Comparison of ENCODE assay signal across 25 mouse cellular contexts in genomic region chr2:35994303-35994702, GRCm38 (mm10). TPM values are rescaled to one million over a fixed set of nuclear protein-coding genes. Genes with fewer than 3 reads are reported as not detected.
DNase-seq lines count a peak whose midpoint lies in the region; ATAC-seq lines count a peak whose summit lies in the region.
"Had no signal": no experiment of that assay in that cellular context is flagged by ENCODE, and none has a peak within 500 bp of the region (broad histone marks: within the 10 kb centered on the region; RNA-seq: fewer than 3 reads in every experiment).

No protein-coding gene starts in this region.

- no peaks in the 10 kb centered on the region for H3K9me3 ChIP-seq in heart, embryonic 13.5 days
- H3K9me3 ChIP-seq: embryonic facial prominence, embryonic 10.5 days; forebrain, embryonic 13.5 days; hindbrain, embryonic 10.5 days; limb, embryonic 13.5 days; midbrain, embryonic 10.5 days had no signal

- intact Hi-C loops in heart, postnatal 36 days (cut with DNase I) = no loop called here

- no peak overlapping the region for H3K4me2 ChIP-seq in heart, embryonic 13.5 days
- H3K4me2 ChIP-seq: forebrain, embryonic 13.5 days; limb, embryonic 13.5 days had no signal

- ATAC-seq in heart, embryonic 13.5 days (ENCODE audit: extremely low read depth, insufficient number of reproducible peaks, low FRiP score, low TSS enrichment) = no peak
- ATAC-seq in megakaryocyte, adult 5-6 weeks (ENCODE audit: poor library complexity, severe bottlenecking) = peak; percentile 53
- ATAC-seq: activated CD4-positive, CD25-positive, alpha-beta regulatory T cell, adult 4 months; forebrain, embryonic 13.5 days had no signal

- H3K4me1 ChIP-seq in heart, embryonic 13.5 days = peaks cover 18% of the 10 kb centered on the region
- H3K4me1 ChIP-seq: embryonic facial prominence, embryonic 10.5 days; forebrain, embryonic 13.5 days; hindbrain, embryonic 10.5 days; limb, embryonic 13.5 days; midbrain, embryonic 10.5 days had no signal

- peaks cover 23% of the 10 kb centered on the region for H3K27me3 ChIP-seq in heart, embryonic 13.5 days (replicated peaks)
- H3K27me3 ChIP-seq: forebrain, embryonic 13.5 days; limb, embryonic 13.5 days had no signal

- no peak overlapping the region for H3K9ac ChIP-seq in heart, embryonic 13.5 days
- H3K9ac ChIP-seq: forebrain, embryonic 13.5 days; limb, embryonic 13.5 days; liver, embryonic 14.5 days had no signal

- WGBS in heart, embryonic 13.5 days = 36% methylated on average over 6 of the region's 6 CpGs

- peak; percentile 54 for DNase-seq in heart, adult 8-10 months (ENCODE audit: low spot score)
- no peak for DNase-seq in heart, postnatal 36 days
- DNase-seq in NIH3T3 (ENCODE audit: low read depth) = peak; percentile 82
- DNase-seq in embryo, embryonic 10.5 days (ENCODE audit: low spot score) = no peak
- DNase-seq in T-cell, adult 2 months (ENCODE audit: low spot score) = no peak
- DNase-seq in spleen, postnatal 10 days (ENCODE audit: low spot score in 2 of 2) = no peak
- DNase-seq: cerebellum, adult 18-20 months; cerebellum, postnatal 36 days; kidney, adult 2 months; kidney, postnatal 4 days; lung, postnatal 10 days; retina, postnatal 1 day; thymus, adult 18-20 months had no signal

- no peaks in the 10 kb centered on the region for H3K36me3 ChIP-seq in heart, embryonic 13.5 days
- H3K36me3 ChIP-seq: embryonic facial prominence, embryonic 10.5 days; hindbrain, embryonic 10.5 days; limb, embryonic 13.5 days; midbrain, embryonic 10.5 days had no signal

- no peak overlapping the region for H3K4me3 ChIP-seq in heart, embryonic 13.5 days
- H3K4me3 ChIP-seq: embryonic facial prominence, embryonic 10.5 days; forebrain, embryonic 13.5 days; hindbrain, embryonic 10.5 days; limb, embryonic 13.5 days; midbrain, embryonic 10.5 days had no signal

- H3K27ac ChIP-seq in heart, embryonic 13.5 days (replicated peaks) = peak overlapping the region; percentile 65
- H3K27ac ChIP-seq: embryonic facial prominence, embryonic 10.5 days; forebrain, embryonic 13.5 days; hindbrain, embryonic 10.5 days; limb, embryonic 13.5 days; liver, embryonic 14.5 days; midbrain, embryonic 10.5 days had no signal

RNA-seq across cellular contexts. Expression of gene Ttll11, which starts 14.6 kb away (rescaled TPM):
- total RNA-seq in heart, adult 8-10 months (2022) = 1 to 10 TPM; 1.5 to 2.7 (median 1.8) TPM
- total RNA-seq in heart, postnatal 36 days (2021) = 1 to 10 TPM; 1.1 to 2.5 TPM
- 0.84 and 0.86 TPM in 2 replicates for polyA plus RNA-seq in heart, embryonic 13.5 days (2015; fragmentation: Nextera tagmentation; extraction: Ambion mirVana)
- not detected in 2 replicates for total RNA-seq in megakaryocyte, adult 5-6 weeks (2015)
- total RNA-seq in megakaryocyte, adult 5-6 weeks (2017) = 0.48 TPM in 1 of 2 replicates, not detected in the other
- polyA plus RNA-seq: activated CD4-positive, CD25-positive, alpha-beta regulatory T cell, adult 4 months had no signal

RNA-seq across cellular contexts. Expression of gene Ndufa8, which starts 54.9 kb away (rescaled TPM):
- total RNA-seq in heart, adult 8-10 months (2022) = 100 to 1,000 TPM; 642 to 707 (median 697) TPM
- 100 to 1,000 TPM; 662 to 685 TPM for total RNA-seq in heart, postnatal 36 days (2021)
- polyA plus RNA-seq in heart, embryonic 13.5 days (2015; fragmentation: Nextera tagmentation; extraction: Ambion mirVana) = 363 and 394 TPM in 2 replicates
- total RNA-seq in megakaryocyte, adult 5-6 weeks (2015) = 87.6 and 88.1 TPM in 2 replicates
- total RNA-seq in megakaryocyte, adult 5-6 weeks (2017) = 35.7 and 48.5 TPM in 2 replicates

RNA-seq across cellular contexts. Expression of gene Morn5, which starts 55.0 kb away (rescaled TPM):
- total RNA-seq in heart, adult 8-10 months (2022) = not detected
- not detected for total RNA-seq in heart, postnatal 36 days (2021)
- not detected in 2 replicates for polyA plus RNA-seq in heart, embryonic 13.5 days (2015; fragmentation: Nextera tagmentation; extraction: Ambion mirVana)
- 0.25 TPM in 1 of 2 replicates, not detected in the other for total RNA-seq in megakaryocyte, adult 5-6 weeks (2015)
- total RNA-seq in megakaryocyte, adult 5-6 weeks (2017) = not detected in 2 replicates
- total RNA-seq: neutrophil, adult 5-6 weeks had no signal
- polyA plus RNA-seq: activated CD4-positive, CD25-positive, alpha-beta regulatory T cell, adult 4 months; liver, embryonic 14.5 days; small intestine, adult 2 months; stomach, embryonic 14.5 days had no signal

Comparison
In these comparisons a context has a peak if more than half of its experiments do, and no peak if none do; other contexts are left out.
1. DNase-seq: peak in heart, adult 8-10 months (single experiment) and NIH3T3 (single experiment); none in heart, postnatal 36 days (0 of 2), embryo, embryonic 10.5 days (single experiment), T-cell, adult 2 months (single experiment) and spleen, postnatal 10 days (0 of 2).
2. RNA of gene Ndufa8, which starts 54.9 kb away (total RNA-seq): 642 to 707 TPM in heart, adult 8-10 months and 662 to 685 TPM in heart, postnatal 36 days; 35.7 to 88.1 TPM in megakaryocyte, adult 5-6 weeks; every median in the first group is over 4 times any median in the second.